Mouse (Mus musculus) adrenal gland, adult 2 months (tissue): ENCODE results near the gene Olfr1512. TPM values are rescaled to one million over a fixed set of nuclear protein-coding genes. Genes with fewer than 3 reads are reported as not detected.
"Not testable (repeated sequence)": the region's sequence is repeated elsewhere in the genome, so short reads cannot be mapped to it uniquely, and the experiment has no call there.

Experiments
- DNase-seq: peaks from one replicate; pipeline ENCODE4 v3.0.0; 2021
- long read RNA-seq: library from polyadenylated mRNA; stranded (forward); transcript quantifications from one replicate; pipeline ENCODE4 v2.0.0, GENCODE M21; 2021
- polyA plus RNA-seq: library from polyadenylated mRNA; depleted of rRNA; stranded (reverse); fragments of >200 nt; gene quantifications from 2 replicates; pipeline ENCODE4 v1.2.3, GENCODE M21; 2012; rRNA removed
- total RNA-seq, 2 experiments: library from RNA; stranded (reverse); gene quantifications; 2 replicates each; pipeline ENCODE4 v1.2.3; 2021

Olfr1512 gene
- total RNA-seq (not detected), polyA plus RNA-seq (not detected in 2 replicates)
- long read RNA-seq, result 0 reads

DNA sequence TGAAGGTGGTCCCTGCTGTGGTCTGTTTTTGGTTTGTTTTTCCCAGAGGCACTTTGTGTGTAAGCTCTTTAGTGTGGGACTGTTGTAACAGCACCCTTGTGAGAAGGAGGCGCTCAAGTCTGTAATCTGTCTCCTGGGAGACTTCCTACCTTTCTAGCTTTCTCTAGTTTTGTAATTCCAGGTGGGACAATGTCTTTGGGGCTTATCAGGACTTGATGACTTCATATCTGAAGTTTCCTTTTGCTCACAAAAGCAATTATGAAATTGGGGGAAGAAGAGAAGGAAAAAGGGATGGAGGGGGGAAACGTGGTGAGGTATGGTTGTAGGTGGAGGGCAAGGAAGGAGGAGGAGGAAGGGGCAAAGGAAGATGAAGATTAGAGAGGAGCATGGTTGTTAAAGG is at the start of gene Olfr1512:
Gene Olfr1512, minus strand, starts transcription at position 101 of the 400 bp plus-strand sequence.
- no peak for DNase-seq

DNA sequence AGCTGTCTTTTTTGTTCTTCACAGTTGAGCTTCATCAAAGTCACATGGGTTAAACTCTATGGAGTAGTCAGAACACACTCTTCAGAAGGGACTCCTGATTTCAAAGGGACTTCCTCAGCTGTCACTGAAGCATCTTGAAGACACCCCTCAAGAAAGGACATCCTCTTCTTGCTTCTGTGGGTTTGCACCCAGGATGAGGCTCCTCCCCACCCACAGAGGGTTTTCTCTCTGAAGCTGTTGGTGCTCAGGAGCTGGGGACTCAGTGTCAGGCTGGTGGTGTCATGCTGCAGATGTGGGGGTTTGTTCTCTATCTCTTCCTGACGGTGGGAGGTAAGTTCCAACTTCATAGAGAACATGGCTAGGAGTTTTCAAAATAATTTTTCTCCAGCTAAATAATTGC is 48.7 kb upstream of the Olfr1512 start:
- no peak for DNase-seq

DNA sequence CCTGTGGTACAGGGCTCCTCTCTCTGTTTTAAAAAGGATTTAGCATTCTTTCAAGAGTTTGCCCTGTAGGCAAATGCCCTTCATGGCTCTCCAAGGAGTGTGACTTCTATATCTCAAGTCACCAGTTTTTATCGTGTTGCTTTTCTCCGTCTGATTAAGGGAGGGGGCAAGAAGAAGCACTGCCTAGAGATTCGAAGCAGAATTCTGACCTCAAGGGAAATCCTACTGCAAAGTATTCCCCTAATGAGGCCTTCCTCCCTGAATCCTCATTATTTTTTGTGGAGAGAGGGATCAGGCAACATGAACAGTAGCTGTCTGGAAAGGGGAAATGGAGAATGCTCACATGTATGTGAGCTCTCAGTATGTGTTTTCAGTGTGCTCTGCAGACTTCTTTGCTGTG is 35.3 kb upstream of the Olfr1512 start, which contains the start of gene Olfr1510:
Gene Olfr1510, minus strand, starts transcription at position 101 of the 400 bp plus-strand sequence.
- DNase-seq, result no peak

- DNase-seq, result not testable (repeated sequence)
Observed at GRCm38 (mm10) chr14:52410142-52410919, 31.4 kb upstream of the Olfr1512 start.

DNA sequence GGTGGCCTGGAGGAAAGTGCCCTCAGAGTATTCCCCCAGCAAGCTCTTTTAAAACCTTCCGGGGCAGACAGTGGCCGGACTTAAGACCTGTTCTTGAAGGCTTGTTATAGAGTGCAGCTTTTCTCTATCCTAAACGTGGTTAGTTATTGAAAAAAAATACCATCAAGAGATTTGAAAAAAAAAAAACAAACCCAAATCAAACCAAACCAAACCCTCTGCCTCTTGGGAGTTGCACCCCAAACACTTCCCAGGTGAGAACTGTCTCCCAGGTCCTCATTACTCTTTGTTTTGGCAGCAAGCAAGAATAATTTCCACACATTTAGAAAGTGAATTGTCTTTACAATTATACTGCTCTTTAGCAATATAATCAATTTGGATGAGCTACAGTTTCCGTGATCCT is 18.3 kb upstream of the Olfr1512 start, which contains the start of gene Olfr1511:
Gene Olfr1511, minus strand, starts transcription at position 101 of the 400 bp plus-strand sequence.
- no peak for DNase-seq

DNA sequence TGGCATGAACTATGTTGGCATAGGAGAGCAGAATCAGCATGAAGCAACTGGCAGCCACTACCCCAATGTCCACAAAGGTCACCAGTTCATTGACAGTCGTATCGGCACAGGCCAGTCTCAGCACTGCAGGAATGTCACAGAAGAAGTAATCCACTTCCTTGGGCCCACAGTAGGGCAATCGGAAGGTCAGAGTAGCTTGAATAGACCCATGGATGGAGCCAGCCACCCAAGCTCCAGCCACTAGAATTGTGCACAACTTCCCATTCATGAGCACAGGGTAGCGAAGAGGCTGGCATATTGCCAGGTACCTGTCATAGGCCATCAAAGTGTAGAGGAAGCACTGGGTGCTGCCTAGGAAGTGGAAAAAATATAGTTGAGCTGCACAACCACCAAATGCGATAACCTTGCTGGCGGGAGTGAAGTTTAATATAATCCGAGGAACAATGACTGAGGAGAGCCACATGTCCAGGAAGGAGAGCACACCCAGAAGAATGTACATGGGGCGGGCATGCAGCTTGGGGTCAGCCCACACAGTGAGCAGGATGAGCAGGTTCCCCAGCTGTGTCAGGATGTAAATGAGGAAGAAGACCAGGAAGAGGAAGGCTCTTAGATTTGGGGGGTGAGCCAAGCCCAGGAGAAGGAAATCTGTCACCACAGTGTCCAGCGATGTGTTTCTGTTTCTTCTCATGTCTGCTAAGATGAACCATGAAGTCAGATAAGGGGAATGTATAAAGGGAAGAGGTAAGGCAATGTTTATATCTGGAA is 11.3 kb upstream of the Olfr1512 start:
- DNase-seq, result not testable (repeated sequence)

DNA sequence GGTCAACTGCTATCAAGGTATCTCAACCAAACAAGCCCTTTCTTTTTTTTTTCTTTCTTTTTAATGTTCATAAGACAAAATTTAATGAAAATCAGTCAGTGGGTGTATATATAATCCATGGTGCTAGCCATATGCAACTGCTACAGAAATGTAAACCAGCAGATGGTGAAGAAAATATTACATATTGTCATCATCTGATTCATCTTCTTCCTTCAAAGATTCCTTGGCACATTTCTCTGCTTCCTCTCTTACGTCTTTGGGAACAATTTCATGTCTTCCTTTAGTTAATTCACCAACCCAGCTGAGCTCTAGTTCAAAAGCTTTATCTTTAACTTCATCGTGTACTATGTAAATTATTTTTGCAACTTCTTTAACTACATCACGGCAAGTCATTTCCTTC is 10.2 kb downstream of the Olfr1512 start:
- DNase-seq, result no peak

- no peak for DNase-seq
Observed at GRCm38 (mm10) chr14:52356308-52356707, 22.7 kb downstream of the Olfr1512 start, which contains the start of gene Olfr1513. Gene Olfr1513 (minus strand): TSS chr14:52356408.

GRCm38 (mm10) chr14:52339512-52339852 is 39.5 kb downstream of the Olfr1512 start:
- DNase-seq, result no peak

DNA sequence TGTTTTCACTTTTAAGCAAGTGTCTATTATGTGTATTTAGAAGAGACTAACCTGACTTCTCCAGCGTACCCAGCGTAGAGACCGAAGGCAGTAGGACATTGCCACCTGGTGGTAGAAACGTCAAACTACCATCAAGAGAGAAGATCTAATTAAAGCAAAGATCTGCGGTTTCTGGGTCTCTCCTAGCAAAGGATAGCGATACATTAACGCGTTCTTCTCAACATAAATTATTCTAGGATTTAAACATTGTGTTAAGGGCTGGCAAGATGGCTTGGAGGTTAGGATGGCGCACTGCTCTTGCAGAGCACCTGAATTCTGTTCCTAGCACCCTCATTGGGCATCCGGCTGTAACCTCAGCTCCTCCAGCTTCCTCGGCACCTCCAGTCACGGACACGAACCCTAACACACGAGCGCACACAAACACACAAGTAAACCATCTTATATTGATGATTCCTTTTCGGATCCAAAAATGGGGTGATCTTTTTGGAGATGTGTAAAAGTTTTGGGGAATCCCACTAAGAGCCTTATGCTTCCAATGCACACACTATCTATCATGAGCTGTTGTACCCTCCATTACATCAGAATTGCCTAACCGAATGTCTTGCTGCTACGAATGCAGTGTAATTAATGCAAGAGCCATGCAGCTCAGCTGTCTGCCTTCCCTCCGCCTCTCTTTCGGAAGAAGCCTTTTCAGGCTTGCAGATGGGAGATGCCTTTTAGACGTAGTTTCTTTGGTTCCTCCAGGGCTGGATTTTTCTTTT is 40.0 kb downstream of the Olfr1512 start:
- peak; percentile 56 for DNase-seq

- DNase-seq, result no peak
Observed at GRCm38 (mm10) chr14:52332171-52332570, 46.8 kb downstream of the Olfr1512 start.

- DNase-seq, result no peak
Observed at GRCm38 (mm10) chr14:52331069-52331750, 47.8 kb downstream of the Olfr1512 start.

GRCm38 (mm10) chr14:52327910-52328812 is 50.8 kb downstream of the Olfr1512 start, which contains the start of gene Sall2:
Gene Sall2 (minus strand): TSS chr14:52328762.
- no peak for DNase-seq

DNA sequence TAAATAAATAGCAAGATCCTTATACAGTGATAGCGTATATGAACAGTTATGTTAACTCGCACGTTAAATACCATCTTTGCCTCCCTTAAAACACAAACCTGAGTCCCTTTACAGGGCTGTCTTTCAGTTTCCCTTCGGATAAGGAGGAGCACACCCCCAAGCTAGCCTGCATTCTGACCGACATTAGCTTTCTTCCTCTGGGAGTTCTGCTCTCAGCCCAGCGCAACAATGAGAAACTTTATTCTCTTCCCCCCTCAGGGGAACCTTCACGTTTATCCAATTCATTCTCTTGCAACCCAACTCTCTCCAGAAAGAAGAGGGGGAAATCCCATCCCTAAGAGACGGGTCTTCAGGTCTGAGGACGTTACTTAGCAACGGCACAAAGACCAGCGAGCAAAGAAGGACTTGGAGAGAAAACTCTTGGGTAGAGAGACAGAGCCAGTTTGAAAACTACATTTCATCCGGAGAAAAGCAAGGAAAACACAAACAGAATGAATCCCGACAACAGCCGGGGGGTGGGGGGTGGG is 51.5 kb downstream of the Olfr1512 start:
- no peak for DNase-seq

DNA sequence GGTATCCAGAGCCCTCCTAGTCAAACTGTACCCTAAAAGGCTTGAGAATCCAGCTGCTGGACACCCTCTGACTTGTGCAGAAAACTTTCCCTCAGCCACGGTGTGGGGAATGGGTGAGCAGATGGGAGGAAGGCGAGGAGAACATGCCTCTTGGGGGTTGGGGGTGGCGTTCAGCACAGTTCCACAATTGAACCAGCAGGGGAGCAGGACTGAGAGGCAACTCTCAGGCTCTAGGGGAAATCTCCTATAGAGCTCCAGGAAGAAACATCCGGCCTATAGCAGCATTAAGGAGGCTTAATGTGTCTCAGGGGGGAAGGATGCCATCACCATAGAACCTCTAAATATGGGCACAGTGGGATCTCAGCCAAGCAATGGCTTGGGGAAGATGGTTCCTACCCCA is 53.1 kb downstream of the Olfr1512 start:
- DNase-seq, result no peak

Other genes starting within 250 kb of the Olfr1512 start
- gene Supt16, start 181.8 kb downstream of the Olfr1512 start, total RNA-seq, result 10 to 100 TPM; 48.2 to 55.7 TPM
- gene Supt16, start 181.8 kb downstream of the Olfr1512 start, polyA plus RNA-seq, result 3.6 and 4.6 TPM in 2 replicates
- gene Chd8, start 121.4 kb downstream of the Olfr1512 start, total RNA-seq, result 10 to 100 TPM; 70.7 to 79.1 TPM
- gene Chd8, start 121.4 kb downstream of the Olfr1512 start, polyA plus RNA-seq, result 21.8 and 26.7 TPM in 2 replicates
- 10 to 100 TPM; 51.4 to 58.2 TPM for gene Tox4, start 100.0 kb downstream of the Olfr1512 start, total RNA-seq
- 20.2 and 26.3 TPM in 2 replicates for gene Tox4, start 100.0 kb downstream of the Olfr1512 start, polyA plus RNA-seq
- gene Rab2b, start 99.6 kb downstream of the Olfr1512 start, total RNA-seq, result 10 to 100 TPM; 39.1 to 48.7 TPM
- gene Rab2b, start 99.6 kb downstream of the Olfr1512 start, polyA plus RNA-seq, result 10.7 and 12.4 TPM in 2 replicates
- gene Mettl3, start 74.0 kb downstream of the Olfr1512 start, total RNA-seq, result 10 to 100 TPM; 37.1 to 55.0 TPM
- 22.4 and 24.5 TPM in 2 replicates for gene Mettl3, start 74.0 kb downstream of the Olfr1512 start, polyA plus RNA-seq
- gene Sall2, start 50.4 kb downstream of the Olfr1512 start, total RNA-seq, result 10 to 100 TPM in 1 of 2 experiments, 1 to 10 TPM in 1; 4.4 to 10.5 TPM
- gene Sall2, start 50.4 kb downstream of the Olfr1512 start, polyA plus RNA-seq, result 6.1 and 6.4 TPM in 2 replicates
- not detected for gene Olfr1513, start 22.8 kb downstream of the Olfr1512 start, total RNA-seq
- gene Olfr1513, start 22.8 kb downstream of the Olfr1512 start, polyA plus RNA-seq, result not detected in 2 replicates
- gene Olfr1511, start 18.2 kb upstream of the Olfr1512 start, total RNA-seq, result not detected
- gene Olfr1511, start 18.2 kb upstream of the Olfr1512 start, polyA plus RNA-seq, result not detected in 2 replicates
- gene Olfr1510, start 35.2 kb upstream of the Olfr1512 start, total RNA-seq, result not detected
- not detected in 2 replicates for gene Olfr1510, start 35.2 kb upstream of the Olfr1512 start, polyA plus RNA-seq
- gene Olfr1509, start 63.8 kb upstream of the Olfr1512 start, total RNA-seq, result not detected
- gene Olfr1509, start 63.8 kb upstream of the Olfr1512 start, polyA plus RNA-seq, result not detected in 2 replicates
- gene Olfr1508, start 88.3 kb upstream of the Olfr1512 start, total RNA-seq, result not detected
- gene Olfr1508, start 88.3 kb upstream of the Olfr1512 start, polyA plus RNA-seq, result not detected in 2 replicates
- gene Olfr1507, start 116.6 kb upstream of the Olfr1512 start, total RNA-seq, result not detected
- not detected in 2 replicates for gene Olfr1507, start 116.6 kb upstream of the Olfr1512 start, polyA plus RNA-seq